Mouse (Mus musculus) bone marrow, adult 2 months (tissue): ENCODE measurements around the gene Pdcd7. TPM values are rescaled to one million over a fixed set of nuclear protein-coding genes. Genes with fewer than 3 reads are reported as not detected.
"Not testable (repeated sequence)": the region's sequence is repeated elsewhere in the genome, so short reads cannot be mapped to it uniquely, and the experiment has no call there.

Experiments
- H3K27ac ChIP-seq: fragments of 200-500 bp; 2 replicates; pipeline ENCODE4 v1.5.1; 2012; ENCODE audit warnings: low read depth, mild to moderate bottlenecking, control low read depth, inconsistent platforms, low read length; ENCODE audit not compliant: control insufficient read depth, poor library complexity, insufficient read depth
- H3K4me1 ChIP-seq: fragments of 200-500 bp; 2 replicates; pipeline ENCODE4 v1.6.1; 2011; ENCODE audit warnings: low read length; ENCODE audit not compliant: control insufficient read depth, insufficient read depth
- H3K4me3 ChIP-seq: fragments of 200-500 bp; replicated peaks from 2 replicates; pipeline ENCODE3; 2011; ENCODE audit warnings: mild to moderate bottlenecking, low read depth, low read length, control low read depth; ENCODE audit not compliant: control insufficient read depth
- CTCF ChIP-seq: fragments of 200-500 bp; IDR thresholded peaks from 2 replicates; pipeline ENCODE4 v1.5.1; 2011; ENCODE audit warnings: low read length, control low read depth; ENCODE audit not compliant: control insufficient read depth, insufficient read depth
- POLR2A ChIP-seq: fragments of 200-500 bp; IDR thresholded peaks from 2 replicates; pipeline ENCODE4 v1.6.1; 2011; ENCODE audit warnings: low read depth, mild to moderate bottlenecking, control low read depth, low read length, borderline replicate concordance; ENCODE audit not compliant: control insufficient read depth
- WGBS: fragments of 180-500 bp; shearing (Covaris S2); methylation state at CpG from one replicate; pipeline ENCODE4 v1.1.7; 2018; 5-methylcytosine and 5-hydroxymethylcytosine counted together
- polyA plus RNA-seq: library from polyadenylated mRNA; stranded (reverse); fragments of >200 nt; gene quantifications from 2 replicates; pipeline ENCODE4 v1.2.4, GENCODE M21; 2011; ENCODE audit warnings: low replicate concordance; ENCODE audit not compliant: missing spikeins, insufficient read depth, insufficient read length

The Pdcd7 gene
- polyA plus RNA-seq, 1 experiment, result 16.3 TPM

DNA sequence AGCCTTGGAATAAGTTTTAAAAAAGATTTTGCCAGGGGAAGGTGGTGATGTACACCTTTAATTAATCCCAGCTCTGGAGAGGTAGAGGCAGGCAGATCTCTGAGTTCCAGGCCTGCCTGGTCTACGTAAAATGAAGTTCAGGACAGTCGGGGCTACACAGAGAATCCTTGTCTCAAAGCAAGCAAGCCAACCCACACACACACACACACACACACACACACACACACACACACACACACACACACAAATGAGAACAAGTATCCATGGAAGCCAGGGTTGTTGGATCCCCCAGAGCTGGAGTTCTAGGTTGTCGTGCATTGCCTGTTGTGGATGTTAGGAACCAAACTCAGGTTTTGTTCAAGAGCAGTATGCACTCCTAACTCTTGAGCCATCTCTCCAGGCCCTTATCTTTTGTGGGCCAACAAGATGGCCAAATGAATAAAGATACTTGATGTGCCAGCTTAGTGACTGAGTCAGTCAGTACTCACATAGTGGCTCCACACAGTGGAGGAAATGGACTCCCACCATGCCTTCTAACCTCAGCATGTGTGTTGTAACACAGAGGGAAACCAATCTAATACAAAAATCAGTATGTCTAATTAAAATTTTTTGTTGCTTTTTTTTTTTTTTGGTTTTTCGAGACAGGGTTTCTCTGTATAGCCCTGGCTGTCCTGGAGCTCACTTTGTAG, 33.1 kb upstream of the Pdcd7 start:
- no peak overlapping the region for H3K27ac ChIP-seq
- WGBS, result 92% methylated on average over 4 of the region's 4 CpGs
- no peak overlapping the region for H3K4me3 ChIP-seq
- H3K4me1 ChIP-seq, result no peaks in the 10 kb centered on the region
- TF ChIP-seq POLR2A (no peak), CTCF (no peak)

DNA sequence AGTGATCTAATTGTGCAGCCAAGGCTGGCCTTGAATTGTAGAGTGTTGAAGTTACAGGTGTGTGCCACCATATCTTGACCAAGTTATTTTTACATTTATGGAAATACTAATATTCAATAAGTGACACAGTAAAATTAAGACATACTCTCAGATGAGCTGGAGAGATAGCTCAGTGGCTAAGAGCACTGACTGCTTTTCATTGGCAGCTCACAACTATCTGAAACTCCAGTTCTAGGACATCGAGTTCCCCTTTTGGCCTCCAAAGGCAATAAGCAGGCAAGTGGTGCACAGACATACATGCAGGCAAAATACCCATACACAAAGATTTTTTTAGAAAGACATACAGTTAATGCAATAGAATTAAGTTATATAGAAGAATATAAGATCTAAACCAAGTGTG, 32.1 kb upstream of the Pdcd7 start:
- Histone ChIP-seq H3K27ac (no peak overlapping the region), H3K4me1 (no peaks in the 10 kb centered on the region), H3K4me3 (no peak overlapping the region)
- WGBS, result 84% methylated on average over 1 of the region's 1 CpGs
- no peak for TF ChIP-seq POLR2A
- no peak for TF ChIP-seq CTCF

DNA sequence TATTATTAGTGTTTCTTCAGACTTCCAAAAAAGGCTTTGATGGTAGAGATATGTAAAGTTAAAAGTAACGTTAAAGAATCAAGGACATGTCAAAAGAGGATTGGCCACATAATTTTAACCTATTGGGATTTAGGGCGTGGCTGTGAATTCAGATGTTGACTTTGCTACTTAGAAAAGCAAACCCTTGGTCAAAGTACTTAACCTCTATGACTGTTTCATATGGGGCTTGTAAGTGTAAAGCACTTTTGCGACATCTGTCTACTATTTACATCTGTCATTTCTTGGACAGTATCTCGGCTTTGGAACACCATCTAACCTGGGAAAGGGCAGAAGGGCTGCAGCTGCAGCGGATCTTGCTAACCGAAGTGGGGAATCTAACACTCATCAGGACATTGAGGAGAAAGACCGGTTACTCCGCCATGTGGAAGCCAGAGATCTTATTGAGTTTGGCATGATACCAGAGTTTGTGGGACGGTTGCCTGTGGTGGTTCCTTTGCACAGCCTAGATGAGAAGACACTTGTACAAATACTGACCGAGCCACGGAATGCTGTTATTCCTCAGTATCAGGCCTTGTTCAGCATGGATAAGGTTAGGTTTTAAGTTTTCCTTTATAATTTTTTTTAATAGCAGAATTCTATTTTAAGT, 23.5 kb upstream of the Pdcd7 start:
- WGBS, result 91% methylated on average over 11 of the region's 11 CpGs
- TF ChIP-seq POLR2A (no peak), CTCF (no peak)
- H3K27ac ChIP-seq, result no peak overlapping the region
- no peak overlapping the region for H3K4me3 ChIP-seq
- H3K4me1 ChIP-seq, result no peaks in the 10 kb centered on the region

DNA sequence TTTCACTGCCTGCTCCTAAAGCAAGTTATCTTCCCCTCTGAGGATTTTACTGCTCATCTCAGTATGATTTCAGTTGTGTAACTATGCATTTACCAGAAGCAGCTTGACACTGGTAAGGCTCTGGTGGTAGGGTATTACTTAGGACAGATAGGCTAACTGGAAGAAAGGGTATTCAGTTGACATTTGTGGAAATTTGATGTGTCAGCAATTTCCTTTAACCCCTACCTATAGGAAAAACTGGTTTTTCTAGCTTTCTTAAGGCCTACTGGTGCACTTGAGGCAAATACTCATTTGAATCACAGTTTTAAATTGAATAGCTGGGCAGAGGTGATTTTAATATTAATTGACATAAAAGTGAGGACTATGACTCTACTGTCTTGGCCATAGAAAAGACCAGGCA, 19.9 kb upstream of the Pdcd7 start:
- Histone ChIP-seq H3K4me3 (no peak overlapping the region), H3K4me1 (no peaks in the 10 kb centered on the region), H3K27ac (no peak overlapping the region)
- TF ChIP-seq POLR2A, result no peak
- no peak for TF ChIP-seq CTCF

DNA sequence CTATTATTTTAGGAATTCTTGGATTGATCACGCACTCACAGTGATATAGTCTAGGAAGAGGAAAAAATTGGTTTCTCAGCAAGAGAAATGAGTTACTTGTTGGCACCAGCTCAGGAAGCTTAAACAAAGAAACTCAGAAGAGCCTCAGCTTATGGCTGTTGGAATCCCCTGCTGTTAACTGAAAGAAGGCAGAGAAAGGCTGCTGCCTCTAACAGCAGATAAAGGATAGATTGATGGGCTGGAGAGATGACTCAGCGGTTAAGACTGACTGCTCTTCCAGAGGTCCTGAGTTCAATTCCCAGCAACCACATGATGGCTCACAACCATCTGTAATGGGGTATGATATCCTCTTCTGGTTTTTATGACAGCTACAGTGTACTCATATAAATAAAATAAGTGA, 18.5 kb upstream of the Pdcd7 start:
- WGBS, result 92% methylated on average over 2 of the region's 2 CpGs
- Histone ChIP-seq H3K4me3 (no peak overlapping the region), H3K27ac (no peak overlapping the region), H3K4me1 (no peaks in the 10 kb centered on the region)
- TF ChIP-seq POLR2A, result no peak
- no peak for TF ChIP-seq CTCF

DNA sequence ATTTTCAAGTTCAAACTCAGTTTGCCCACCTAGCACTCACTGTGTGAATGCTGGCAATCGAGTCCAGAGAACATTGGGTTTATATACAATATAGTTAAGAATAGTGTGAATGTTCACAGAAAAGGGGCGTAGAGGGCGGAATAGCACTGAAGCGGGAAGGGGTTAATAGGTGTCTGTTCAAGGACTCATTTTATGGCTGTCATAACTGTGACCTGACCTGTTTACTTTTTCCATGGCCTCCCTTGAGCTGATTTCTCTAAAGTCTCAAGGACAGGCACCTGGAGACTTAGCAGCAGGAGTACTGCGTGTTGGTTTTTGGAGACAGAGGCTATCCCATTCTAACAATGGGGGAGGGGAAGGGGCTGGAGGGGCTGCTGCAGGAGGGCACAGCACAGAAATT, 11.9 kb upstream of the Pdcd7 start:
- 91% methylated on average over 5 of the region's 5 CpGs for WGBS
- no peaks in the 10 kb centered on the region for H3K4me1 ChIP-seq
- H3K4me3 ChIP-seq, result no peak overlapping the region
- H3K27ac ChIP-seq, result no peak overlapping the region
- TF ChIP-seq POLR2A (no peak), CTCF (no peak)

DNA sequence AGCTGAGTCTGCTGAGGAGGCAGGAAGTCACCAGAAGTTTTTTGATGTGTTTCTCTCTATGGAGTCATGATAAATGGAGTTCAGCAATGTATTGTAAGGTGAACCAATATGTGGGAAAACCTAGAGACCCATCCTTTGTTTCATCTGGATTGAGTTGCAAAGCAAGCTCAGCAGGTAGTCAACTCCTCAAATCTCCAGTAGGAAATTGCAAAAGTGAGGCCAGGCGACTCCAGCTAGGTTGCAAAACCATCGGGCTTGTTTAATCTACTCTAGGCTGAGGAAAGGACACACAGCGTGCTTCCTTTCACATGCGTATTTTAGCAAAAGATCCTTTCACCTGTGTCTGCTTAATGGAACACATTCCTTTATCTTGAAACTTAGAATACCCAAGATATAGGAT, 6.8 kb upstream of the Pdcd7 start:
- no peak for TF ChIP-seq CTCF
- no peak for TF ChIP-seq POLR2A
- no peaks in the 10 kb centered on the region for H3K4me1 ChIP-seq
- no peak overlapping the region for H3K27ac ChIP-seq
- WGBS, result 63% methylated on average over 4 of the region's 4 CpGs
- no peak overlapping the region for H3K4me3 ChIP-seq

DNA sequence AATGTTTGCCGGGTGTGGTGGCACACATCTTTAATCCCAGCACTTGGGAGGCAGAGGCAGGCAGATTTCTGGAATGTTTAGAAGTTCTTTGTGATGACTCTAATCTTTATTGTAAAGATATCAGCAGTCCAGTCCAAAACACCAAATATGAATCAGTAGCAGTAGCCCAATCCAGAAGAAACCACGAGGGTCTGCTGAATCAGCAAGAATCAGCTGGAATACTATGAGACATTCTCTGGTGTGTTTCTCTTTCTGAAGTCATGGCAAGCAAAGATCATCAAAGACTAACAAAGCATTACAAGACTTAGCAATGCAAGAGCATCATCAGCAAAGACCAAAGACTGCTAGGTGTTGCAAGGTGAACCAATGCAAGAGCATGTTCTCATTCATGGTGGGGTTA, 5.5 kb upstream of the Pdcd7 start:
- Histone ChIP-seq H3K4me3 (no peak overlapping the region), H3K27ac (no peak overlapping the region), H3K4me1 (no peaks in the 10 kb centered on the region)
- 83% methylated on average over 2 of the region's 2 CpGs for WGBS
- TF ChIP-seq POLR2A (no peak), CTCF (no peak)

DNA sequence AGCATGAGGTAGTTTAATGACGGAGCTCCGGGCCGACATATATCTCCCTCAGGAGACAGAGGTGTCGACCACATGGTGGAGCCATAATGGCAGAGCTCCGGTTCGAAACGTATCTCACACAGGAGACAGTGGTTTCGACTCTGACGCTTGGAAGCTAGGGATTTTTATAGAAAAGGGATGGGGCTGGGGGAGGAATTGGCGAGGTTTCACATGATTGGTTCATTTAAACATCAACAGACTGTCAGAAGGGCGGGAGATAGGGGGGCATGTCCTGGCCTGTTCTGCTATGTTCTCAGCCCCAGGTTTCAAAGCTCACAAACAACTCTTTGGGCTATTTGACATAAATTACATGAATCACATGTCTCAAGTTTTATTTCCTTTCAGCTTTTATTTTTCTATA, 465 bp upstream of the Pdcd7 start:
- 68% methylated on average over 11 of the region's 11 CpGs for WGBS
- H3K4me1 ChIP-seq, result not testable (repeated sequence)
- Histone ChIP-seq H3K4me3 (peak overlapping the region; percentile 63), H3K27ac (0 out of 2 replicates have a peak overlapping the region, but pooled peaks have one; percentile 5)

DNA sequence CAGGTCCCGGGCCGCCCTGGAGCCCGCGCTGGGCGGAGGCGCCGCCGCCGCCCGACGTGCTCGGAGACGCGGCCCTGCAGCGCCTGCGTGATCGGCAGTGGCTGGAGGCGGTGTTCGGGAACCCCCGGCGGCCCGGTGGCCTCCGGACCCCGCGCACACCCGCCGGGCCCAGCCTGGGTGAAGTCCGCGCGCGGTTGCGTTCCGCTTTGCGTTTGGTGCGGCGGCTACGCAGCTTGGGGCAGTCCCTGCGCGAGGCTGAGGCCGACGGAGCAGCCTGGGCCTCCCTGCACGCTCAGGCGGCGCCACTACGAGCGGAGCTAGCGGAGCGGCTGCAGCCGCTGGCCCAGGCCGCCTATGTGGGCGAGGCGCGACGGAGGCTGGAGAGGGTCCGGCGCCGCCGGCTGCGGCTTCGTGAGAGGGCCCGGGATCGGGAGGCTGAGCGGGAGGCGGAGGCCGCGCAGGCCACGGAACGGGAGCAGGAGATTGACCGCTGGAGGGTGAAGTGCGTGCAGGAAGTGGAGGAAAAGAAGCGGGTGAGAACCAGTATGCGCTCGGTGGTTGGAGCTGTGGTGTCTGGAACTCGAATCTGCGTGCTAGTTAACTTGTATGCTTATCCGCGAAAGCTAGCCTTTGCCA, 690 bp downstream of the Pdcd7 start:
- Histone ChIP-seq H3K4me1 (no peaks in the 10 kb centered on the region; the same call in 1 of the 2 replicates), H3K27ac (peak overlapping the region; percentile 93), H3K4me3 (peak overlapping the region; percentile 81)
- TF ChIP-seq POLR2A, result peak; percentile 42; the same call in 1 of the 2 replicates
- no peak for TF ChIP-seq CTCF
- 1% methylated on average over 75 of the region's 77 CpGs for WGBS
